In the genomic region with DNA sequence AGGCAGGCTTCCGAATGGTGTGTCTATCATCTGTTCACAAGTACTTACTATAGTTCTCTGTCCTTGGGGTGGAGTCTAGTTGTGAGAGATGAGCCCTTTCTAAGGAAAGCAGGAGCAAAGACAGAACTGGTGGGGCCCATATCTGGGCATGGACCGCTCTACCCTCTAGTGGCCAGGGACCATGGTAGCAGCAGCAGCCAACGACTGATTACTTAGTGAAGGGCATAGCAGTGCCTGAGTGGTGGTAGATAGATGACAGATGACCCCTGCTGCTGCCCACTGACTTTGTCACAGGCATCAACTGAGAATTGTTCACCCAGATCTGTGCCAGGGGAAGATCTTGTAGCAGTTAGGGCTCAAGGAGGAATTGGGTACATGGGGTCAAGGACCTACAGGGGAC, we compare ENCODE assay signal across 9 mouse cellular contexts. TPM values are rescaled to one million over a fixed set of nuclear protein-coding genes. Genes with fewer than 3 reads are reported as not detected.
DNase-seq lines count a peak whose midpoint lies in the region; ATAC-seq and TF ChIP-seq lines count a peak whose summit lies in the region.
"Had no signal": no experiment of that assay in that cellular context is flagged by ENCODE, and none has a peak within 500 bp of the region (broad histone marks: within the 10 kb centered on the region; RNA-seq: fewer than 3 reads in every experiment).

No protein-coding gene starts in this region.

- no peaks in the 10 kb centered on the region for H3K4me1 ChIP-seq in intestine, postnatal 0 days (replicated peaks; ENCODE audit: control insufficient read depth, insufficient read depth, low read length)
- peaks cover 4% of the 10 kb centered on the region; the same call in 1 of the 2 replicates for H3K4me1 ChIP-seq in intestine, embryonic 16.5 days (ENCODE audit: control insufficient read depth, insufficient read depth, low read length)
- peaks cover 8% of the 10 kb centered on the region for H3K4me1 ChIP-seq in testis, adult 2 months (ENCODE audit: control insufficient read depth, insufficient read depth, low read length)

- peak; percentile 77 for TF ChIP-seq CTCF in intestine, postnatal 0 days (IDR thresholded peaks at IDR 0.05; ENCODE audit: low read depth)
- peak; percentile 56; the same call in 1 of the 2 replicates for TF ChIP-seq CTCF in testis, adult 2 months (IDR thresholded peaks at IDR 0.05; ENCODE audit: control insufficient read depth, insufficient read depth, insufficient replicate concordance, low read depth, low read length)

- no peak for TF ChIP-seq POLR2A in testis, adult 2 months (IDR thresholded peaks at IDR 0.05; ENCODE audit: control insufficient read depth, low read depth, low read length)

- no peak for ATAC-seq in intestine, postnatal 0 days
- ATAC-seq in intestine, embryonic 16.5 days: no peak
- peak; percentile 27; the same call in 1 of the 2 replicates for ATAC-seq in neutrophil, adult 5-6 weeks (ENCODE audit: extremely low read depth, insufficient number of reproducible peaks, low FRiP score, poor library complexity, severe bottlenecking)

- H3K27me3 ChIP-seq in intestine, postnatal 0 days (replicated peaks; ENCODE audit: control insufficient read depth, insufficient read depth, low read length): peaks cover 23% of the 10 kb centered on the region
- peaks cover 15% of the 10 kb centered on the region for H3K27me3 ChIP-seq in intestine, embryonic 16.5 days (replicated peaks; ENCODE audit: control insufficient read depth, insufficient read depth, low read length)
- H3K27me3 ChIP-seq in testis, adult 2 months (ENCODE audit: control insufficient read depth, insufficient read depth, low read length): no peaks in the 10 kb centered on the region

- 37% methylated on average over 3 of the region's 3 CpGs for WGBS in intestine, postnatal 0 days
- 33% methylated on average over 3 of the region's 3 CpGs for WGBS in intestine, embryonic 16.5 days

- no peak overlapping the region for H3K4me2 ChIP-seq in intestine, postnatal 0 days (replicated peaks; ENCODE audit: low read depth)
- H3K4me2 ChIP-seq in intestine, embryonic 16.5 days (ENCODE audit: low read depth, low read length): no peak overlapping the region

- no peaks in the 10 kb centered on the region for H3K36me3 ChIP-seq in intestine, postnatal 0 days (ENCODE audit: control insufficient read depth, insufficient read depth)
- no peaks in the 10 kb centered on the region for H3K36me3 ChIP-seq in intestine, embryonic 16.5 days (ENCODE audit: control insufficient read depth, insufficient read depth, low read length)
- H3K36me3 ChIP-seq in testis, adult 2 months (ENCODE audit: control insufficient read depth, insufficient read depth, low read length): no peaks in the 10 kb centered on the region

- no peak overlapping the region for H3K9ac ChIP-seq in intestine, postnatal 0 days (ENCODE audit: low read depth, low read length)
- no peak overlapping the region for H3K9ac ChIP-seq in intestine, embryonic 16.5 days (ENCODE audit: low read depth, low read length)

- H3K9me3 ChIP-seq in intestine, postnatal 0 days (ENCODE audit: control insufficient read depth): no peaks in the 10 kb centered on the region
- no peaks in the 10 kb centered on the region for H3K9me3 ChIP-seq in intestine, embryonic 16.5 days (ENCODE audit: control insufficient read depth, low read length)

- no peak overlapping the region for H3K27ac ChIP-seq in intestine, postnatal 0 days (ENCODE audit: low read depth, low read length)
- no peak overlapping the region for H3K27ac ChIP-seq in intestine, embryonic 16.5 days (ENCODE audit: low read length)
- H3K27ac ChIP-seq in testis, adult 2 months (ENCODE audit: control insufficient read depth, insufficient read depth, low read depth, low read length): no peak overlapping the region

- H3K4me3 ChIP-seq in intestine, postnatal 0 days (ENCODE audit: low read depth, low read length): no peak overlapping the region
- no peak overlapping the region for H3K4me3 ChIP-seq in intestine, embryonic 16.5 days (ENCODE audit: low read length)
- no peak overlapping the region for H3K4me3 ChIP-seq in testis, adult 2 months (ENCODE audit: control insufficient read depth, low read depth, low read length)

- DNase-seq in testis, postnatal 10 days (ENCODE audit: low spot score): no peak
- DNase-seq in brain, adult 2 months (ENCODE audit: low read depth, low spot score): peak; percentile 40
- no peak for DNase-seq in cerebellum, adult 8-10 months
- DNase-seq in cerebellum, postnatal 36 days: no peak

RNA-seq across cellular contexts. Expression of gene Fam181a, which starts 12.0 kb away (rescaled TPM):
- polyA plus RNA-seq in intestine, postnatal 0 days (2015; fragmentation: Nextera tagmentation; extraction: Ambion mirVana): not detected in 2 replicates
- polyA plus RNA-seq in intestine, embryonic 16.5 days (2015; fragmentation: Nextera tagmentation; extraction: Ambion mirVana): not detected in 2 replicates
- polyA plus RNA-seq in testis, adult 2 months (2012; rRNA removed): 98.9 and 105 TPM in 2 replicates
- not detected in 2 replicates for total RNA-seq in neutrophil, adult 5-6 weeks (2017)
- polyA plus RNA-seq: large intestine, adult 2 months had no signal

RNA-seq across cellular contexts. Expression of gene Asb2, which starts 33.0 kb away (rescaled TPM):
- 15.1 and 18.5 TPM in 2 replicates for polyA plus RNA-seq in intestine, postnatal 0 days (2015; fragmentation: Nextera tagmentation; extraction: Ambion mirVana)
- polyA plus RNA-seq in intestine, embryonic 16.5 days (2015; fragmentation: Nextera tagmentation; extraction: Ambion mirVana): 22.5 and 23.6 TPM in 2 replicates
- polyA plus RNA-seq in testis, adult 2 months (2012; rRNA removed): 3.6 and 5.1 TPM in 2 replicates
- total RNA-seq in neutrophil, adult 5-6 weeks (2017): not detected in 2 replicates

Comparison
In these comparisons a context has a peak if more than half of its experiments do, and no peak if none do; other contexts are left out.
1. RNA of gene Fam181a, which starts 12.0 kb away (polyA plus RNA-seq): 98.9 to 105 TPM in testis, adult 2 months; not detected in intestine, postnatal 0 days and not detected in intestine, embryonic 16.5 days; every median in the first group is over 10 times any median in the second.